Mouse (Mus musculus) liver, embryonic 11.5 days (tissue): ENCODE results near the gene 1700019D03Rik. TPM values are rescaled to one million over a fixed set of nuclear protein-coding genes. Genes with fewer than 3 reads are reported as not detected.

Experiments used
- ATAC-seq: fragments of 200-750 bp; cut with Nextera tagmentation; replicated peaks from 2 replicates; pipeline ENCODE4 v1.8.0; 2017; ENCODE audit warnings: moderate number of reproducible peaks, mild to moderate bottlenecking, moderate TSS enrichment, moderate library complexity; ENCODE audit not compliant: low FRiP score
- DNase-seq: peaks from one replicate; pipeline ENCODE4 v3.0.0-alpha.2; 2017; ENCODE audit warnings: low spot score
- H3K27ac ChIP-seq: fragments of 300-500 bp; sonication (generic); 2 replicates; pipeline ENCODE4 v1.5.1; 2014; ENCODE audit warnings: mild to moderate bottlenecking, low read depth, low read length, control low read depth
- H3K27me3 ChIP-seq: fragments of 300-500 bp; sonication (generic); replicated peaks from 2 replicates; pipeline ENCODE4 v1.6.1; 2014; ENCODE audit warnings: low read length, mixed read lengths; ENCODE audit not compliant: control insufficient read depth, insufficient read depth
- H3K36me3 ChIP-seq: fragments of 300-500 bp; sonication (generic); 2 replicates; pipeline ENCODE4 v1.6.1; 2014; ENCODE audit warnings: mild to moderate bottlenecking, low read length, moderate library complexity, mixed read lengths; ENCODE audit not compliant: control insufficient read depth, insufficient read depth
- H3K4me1 ChIP-seq: fragments of 300-500 bp; sonication (generic); replicated peaks from 2 replicates; pipeline ENCODE4 v1.6.1; 2014; ENCODE audit warnings: low read length, mixed read lengths; ENCODE audit not compliant: control insufficient read depth, insufficient read depth
- H3K4me2 ChIP-seq: fragments of 300-500 bp; sonication (generic); 2 replicates; pipeline ENCODE4 v1.6.1; 2014; ENCODE audit warnings: mild to moderate bottlenecking, control low read depth, moderate library complexity
- H3K4me3 ChIP-seq: fragments of 300-500 bp; sonication (generic); 2 replicates; pipeline ENCODE4 v1.5.1; 2014; ENCODE audit warnings: low read depth, low read length, control low read depth
- H3K9ac ChIP-seq: fragments of 300-500 bp; sonication (generic); 2 replicates; pipeline ENCODE4 v1.6.1; 2014; ENCODE audit warnings: low read depth, low read length, control low read depth
- H3K9me3 ChIP-seq: fragments of 300-500 bp; sonication (generic); 2 replicates; pipeline ENCODE4 v1.6.1; 2016; ENCODE audit warnings: low read length, inconsistent platforms, mixed read lengths; ENCODE audit not compliant: control insufficient read depth
- whole genome bisulfite sequencing: fragments of 180-500 bp; shearing (Covaris S2); extraction: QIAGEN DNeasy Blood & Tissue Kit; methylation state at CpG from one replicate; pipeline ENCODE4 v1.1.7; 2014; 5-methylcytosine and 5-hydroxymethylcytosine counted together
- polyA plus RNA-seq: library from polyadenylated mRNA; unstranded; fragments of >200 nt; fragmentation: Nextera tagmentation; extraction: Ambion mirVana; gene quantifications from 2 replicates; pipeline ENCODE4 v1.2.1, GENCODE M21; 2014

Gene 1700019D03Rik
- polyA plus RNA-seq: 8.4 and 11.3 TPM in 2 replicates

- no peak for ATAC-seq
- Histone ChIP-seq H3K4me3 (no peak within 1 kb of the TSS), H3K9me3 (no peaks in the 10 kb centered on the region), H3K27me3 (no peaks in the 10 kb centered on the region), H3K9ac (no peak within 1 kb of the TSS), H3K4me1 (no peaks in the 10 kb centered on the region), H3K4me2 (no peak within 1 kb of the TSS), H3K27ac (no peak within 1 kb of the TSS), H3K36me3 (no peaks in the 10 kb centered on the region)
- 55% methylated on average over 5 of the region's 5 CpGs for WGBS
- no peak for DNase-seq
Observed at GRCm38 (mm10) chr1:53020079-53020478, at the start of gene 1700019D03Rik. 1700019D03Rik (minus strand) TSS chr1:53020179.

- Histone ChIP-seq H3K9me3 (no peaks in the 10 kb centered on the region), H3K4me3 (no peak overlapping the region), H3K4me1 (no peaks in the 10 kb centered on the region; the same call in 1 of the 2 replicates), H3K27ac (no peak overlapping the region), H3K27me3 (no peaks in the 10 kb centered on the region), H3K4me2 (no peak overlapping the region), H3K36me3 (no peaks in the 10 kb centered on the region), H3K9ac (no peak overlapping the region)
- ATAC-seq (no peak), DNase-seq (no peak)
- 86% methylated on average over 4 of the region's 4 CpGs for WGBS
Observed at GRCm38 (mm10) chr1:53063921-53064320, 43.9 kb upstream of the 1700019D03Rik start.

- Histone ChIP-seq H3K4me2 (no peak overlapping the region), H3K9ac (no peak overlapping the region), H3K36me3 (no peaks in the 10 kb centered on the region), H3K27me3 (no peaks in the 10 kb centered on the region), H3K4me1 (no peaks in the 10 kb centered on the region; the same call in 1 of the 2 replicates), H3K9me3 (no peaks in the 10 kb centered on the region), H3K27ac (no peak overlapping the region), H3K4me3 (no peak overlapping the region)
- DNase-seq (no peak), ATAC-seq (no peak)
- 70% methylated on average over 13 of the region's 13 CpGs for WGBS
Observed at GRCm38 (mm10) chr1:53061871-53062608, 42.1 kb upstream of the 1700019D03Rik start.

GRCm38 (mm10) chr1:53061340-53061739, 41.4 kb upstream of the 1700019D03Rik start, which contains the start of gene Mstn:
Mstn (plus strand) TSS chr1:53061640.
- no peak within 1 kb of the TSS for H3K4me2 ChIP-seq
- no peak within 1 kb of the TSS for H3K9ac ChIP-seq
- no peak within 1 kb of the TSS for H3K27ac ChIP-seq
- no peak for DNase-seq
- no peak for ATAC-seq
- H3K9me3 ChIP-seq: no peaks in the 10 kb centered on the region
- H3K27me3 ChIP-seq: no peaks in the 10 kb centered on the region
- no peak within 1 kb of the TSS for H3K4me3 ChIP-seq
- no peaks in the 10 kb centered on the region; the same call in 1 of the 2 replicates for H3K4me1 ChIP-seq
- no peaks in the 10 kb centered on the region for H3K36me3 ChIP-seq
- 73% methylated on average over 6 of the region's 6 CpGs for WGBS

GRCm38 (mm10) chr1:53060499-53060898, 40.5 kb upstream of the 1700019D03Rik start:
- Histone ChIP-seq H3K4me2 (no peak overlapping the region), H3K4me1 (no peaks in the 10 kb centered on the region; the same call in 1 of the 2 replicates), H3K36me3 (no peaks in the 10 kb centered on the region), H3K9ac (no peak overlapping the region), H3K9me3 (no peaks in the 10 kb centered on the region), H3K27ac (no peak overlapping the region), H3K27me3 (no peaks in the 10 kb centered on the region), H3K4me3 (no peak overlapping the region)
- DNase-seq (no peak), ATAC-seq (no peak)
- 73% methylated on average over 8 of the region's 8 CpGs for WGBS

DNA sequence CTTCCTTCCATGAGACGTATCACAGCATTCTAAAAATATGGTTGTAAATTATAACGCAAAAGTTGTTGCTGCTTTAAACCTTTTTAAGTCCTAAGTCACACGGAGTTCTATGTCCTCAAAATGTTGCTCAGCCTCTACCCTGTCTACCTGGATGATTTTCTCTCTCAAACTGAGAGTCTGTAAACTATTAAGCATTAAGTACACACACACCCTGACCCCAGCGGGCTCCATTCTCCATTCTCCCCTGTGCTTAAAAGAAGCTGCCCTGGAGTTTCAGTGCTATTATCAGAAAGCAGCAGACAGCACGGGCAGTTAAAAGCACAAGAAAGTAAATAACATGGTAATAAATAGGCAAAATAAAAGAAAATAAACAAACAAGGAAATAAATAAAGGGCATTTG, 39.1 kb upstream of the 1700019D03Rik start:
- 66% methylated on average over 5 of the region's 5 CpGs for WGBS
- H3K27me3 ChIP-seq: no peaks in the 10 kb centered on the region
- H3K4me3 ChIP-seq: no peak overlapping the region
- H3K9ac ChIP-seq: no peak overlapping the region
- ATAC-seq (peak; percentile 53; the same call in 1 of the 2 replicates), DNase-seq (no peak)
- no peaks in the 10 kb centered on the region for H3K9me3 ChIP-seq
- no peaks in the 10 kb centered on the region for H3K36me3 ChIP-seq
- no peaks in the 10 kb centered on the region; the same call in 1 of the 2 replicates for H3K4me1 ChIP-seq
- H3K27ac ChIP-seq: no peak overlapping the region
- no peak overlapping the region for H3K4me2 ChIP-seq

GRCm38 (mm10) chr1:53053087-53054022, 33.4 kb upstream of the 1700019D03Rik start:
- H3K9me3 ChIP-seq: no peaks in the 10 kb centered on the region
- no peak for ATAC-seq

GRCm38 (mm10) chr1:53049763-53050427, 29.9 kb upstream of the 1700019D03Rik start:
- ATAC-seq (no peak), DNase-seq (no peak)
- Histone ChIP-seq H3K4me3 (no peak overlapping the region), H3K27me3 (no peaks in the 10 kb centered on the region), H3K9ac (no peak overlapping the region), H3K4me2 (no peak overlapping the region), H3K9me3 (no peaks in the 10 kb centered on the region), H3K27ac (no peak overlapping the region), H3K36me3 (no peaks in the 10 kb centered on the region), H3K4me1 (no peaks in the 10 kb centered on the region)
- 78% methylated on average over 8 of the region's 8 CpGs for WGBS

More at GRCm38 (mm10) chr1:53053087-53054022, 33.4 kb upstream of the 1700019D03Rik start:
- Histone ChIP-seq H3K27ac (no peak overlapping the region), H3K4me3 (no peak overlapping the region), H3K4me2 (no peak overlapping the region), H3K36me3 (no peaks in the 10 kb centered on the region), H3K4me1 (no peaks in the 10 kb centered on the region), H3K9ac (no peak overlapping the region), H3K27me3 (no peaks in the 10 kb centered on the region)
- DNase-seq: no peak
- WGBS: 44% methylated on average over 9 of the region's 9 CpGs
